Mouse (Mus musculus) spleen, adult 2 months (tissue): ENCODE measurements around the gene Tekt1. TPM values are rescaled to one million over a fixed set of nuclear protein-coding genes. Genes with fewer than 3 reads are reported as not detected.

Source experiments
- DNase-seq, 2 experiments: peaks; one replicate each; pipeline versions ENCODE4 v3.0.0 to v3.0.0-alpha.2; 2012 to 2021; ENCODE audit warnings: low spot score in 2 of 2, low read depth in 1 of 2
- H3K27ac ChIP-seq: fragments of 200-500 bp; 2 replicates; pipeline ENCODE4 v1.5.1; 2012; ENCODE audit warnings: low read length, inconsistent platforms; ENCODE audit not compliant: insufficient read depth
- H3K27me3 ChIP-seq: fragments of 200-500 bp; 2 replicates; pipeline ENCODE4 v1.6.1; 2012; ENCODE audit warnings: mild to moderate bottlenecking, moderate library complexity, low read length, inconsistent platforms; ENCODE audit not compliant: control insufficient read depth, insufficient read depth
- H3K36me3 ChIP-seq: fragments of 200-500 bp; 2 replicates; pipeline ENCODE4 v1.6.1; 2012; ENCODE audit warnings: mild to moderate bottlenecking, low read length, inconsistent platforms; ENCODE audit not compliant: control insufficient read depth, insufficient read depth
- H3K4me1 ChIP-seq: fragments of 200-500 bp; 2 replicates; pipeline ENCODE4 v1.6.1; 2011; ENCODE audit warnings: inconsistent platforms; ENCODE audit not compliant: control insufficient read depth, insufficient read depth, insufficient read length
- H3K4me3 ChIP-seq: fragments of 200-500 bp; 2 replicates; pipeline ENCODE4 v1.5.1; 2011; ENCODE audit warnings: mild to moderate bottlenecking, inconsistent platforms; ENCODE audit not compliant: insufficient read depth, insufficient read length; ENCODE audit errors: extremely low read depth
- CTCF ChIP-seq: fragments of 200-500 bp; IDR thresholded peaks from 2 replicates; pipeline ENCODE4 v1.5.1; 2011; ENCODE audit warnings: mild to moderate bottlenecking, inconsistent platforms; ENCODE audit not compliant: insufficient read depth, insufficient read length, insufficient replicate concordance; ENCODE audit errors: extremely low read depth
- POLR2A ChIP-seq: fragments of 200-500 bp; IDR thresholded peaks from 2 replicates; pipeline ENCODE4 v1.6.1; 2011; ENCODE audit warnings: low read depth, low read length, inconsistent platforms
- WGBS: fragments of 180-500 bp; shearing (Covaris S2); methylation state at CpG from one replicate; pipeline ENCODE4 v1.1.7; 2018; 5-methylcytosine and 5-hydroxymethylcytosine counted together
- polyA plus RNA-seq: library from polyadenylated mRNA; depleted of rRNA; stranded (reverse); fragments of >200 nt; gene quantifications from 2 replicates; pipeline ENCODE4 v1.2.3, GENCODE M21; 2012

Tekt1 gene
- polyA plus RNA-seq, 1 experiment = not detected

- H3K36me3 ChIP-seq = no peaks in the 10 kb centered on the region
- H3K4me3 ChIP-seq = no peak overlapping the region
- no peak for DNase-seq
- WGBS = 57% methylated on average over 11 of the region's 11 CpGs
- no peaks in the 10 kb centered on the region for H3K4me1 ChIP-seq
- H3K27me3 ChIP-seq = no peaks in the 10 kb centered on the region
- TF ChIP-seq POLR2A = no peak
- TF ChIP-seq CTCF = no peak
- no peak overlapping the region for H3K27ac ChIP-seq
Measured at GRCm38 (mm10) chr11:72367934-72368674, 5.9 kb upstream of the Tekt1 start.

- Histone ChIP-seq H3K4me1 (no peaks in the 10 kb centered on the region), H3K27ac (no peak overlapping the region), H3K36me3 (no peaks in the 10 kb centered on the region), H3K4me3 (no peak overlapping the region), H3K27me3 (peaks cover 5% of the 10 kb centered on the region; the same call in 1 of the 2 replicates)
- WGBS = 81% methylated on average over 9 of the region's 9 CpGs
- DNase-seq = no peak
- TF ChIP-seq POLR2A (no peak), CTCF (no peak)
Measured at GRCm38 (mm10) chr11:72366126-72366525, 3.9 kb upstream of the Tekt1 start.

- 89% methylated on average over 5 of the region's 5 CpGs for WGBS
- Histone ChIP-seq H3K27me3 (peaks cover 5% of the 10 kb centered on the region; the same call in 1 of the 2 replicates), H3K4me1 (no peaks in the 10 kb centered on the region), H3K36me3 (no peaks in the 10 kb centered on the region), H3K4me3 (no peak overlapping the region), H3K27ac (no peak overlapping the region)
- DNase-seq = no peak
- no peak for TF ChIP-seq POLR2A
- no peak for TF ChIP-seq CTCF
Measured at GRCm38 (mm10) chr11:72364526-72364925, 2.3 kb upstream of the Tekt1 start.

DNA sequence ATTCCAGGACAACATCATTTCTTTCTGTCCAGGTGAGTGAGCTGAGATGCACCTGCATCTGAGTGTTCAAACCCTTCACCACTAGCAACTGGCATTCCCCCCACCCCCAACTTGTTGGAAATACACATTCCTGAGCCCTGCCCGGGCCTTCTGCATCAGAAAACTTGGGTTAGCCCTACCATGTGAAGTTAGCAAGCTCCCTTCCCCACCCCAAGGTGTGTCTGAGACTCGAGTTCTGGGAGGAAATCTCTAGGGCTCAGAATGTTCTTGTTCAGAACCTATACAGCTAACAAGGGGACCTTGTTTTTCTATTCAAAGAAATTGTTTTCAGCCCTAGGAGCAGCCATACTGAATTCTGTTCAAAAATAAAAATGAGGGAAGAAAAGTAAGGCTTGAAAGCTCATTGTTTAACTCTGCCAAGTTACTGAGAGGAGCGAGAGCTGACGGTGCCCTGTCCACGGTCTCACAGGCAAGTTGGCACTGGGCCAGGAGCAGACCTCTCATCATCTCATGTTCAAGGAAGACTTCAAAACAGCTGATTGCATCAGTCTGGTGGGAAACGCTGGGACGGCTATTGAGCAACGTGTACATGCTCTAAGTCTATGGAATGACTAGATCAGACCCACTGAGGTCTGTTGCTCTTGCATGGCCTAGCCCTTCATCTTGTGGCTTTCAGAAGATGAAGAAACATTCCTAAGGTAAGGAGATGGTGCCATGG is 1.4 kb upstream of the Tekt1 start:
- Histone ChIP-seq H3K27ac (no peak overlapping the region), H3K36me3 (no peaks in the 10 kb centered on the region), H3K4me1 (no peaks in the 10 kb centered on the region), H3K27me3 (peaks cover 5% of the 10 kb centered on the region; the same call in 1 of the 2 replicates), H3K4me3 (no peak overlapping the region)
- DNase-seq = no peak
- no peak for TF ChIP-seq POLR2A
- TF ChIP-seq CTCF = no peak
- WGBS = 81% methylated on average over 8 of the region's 8 CpGs

DNA sequence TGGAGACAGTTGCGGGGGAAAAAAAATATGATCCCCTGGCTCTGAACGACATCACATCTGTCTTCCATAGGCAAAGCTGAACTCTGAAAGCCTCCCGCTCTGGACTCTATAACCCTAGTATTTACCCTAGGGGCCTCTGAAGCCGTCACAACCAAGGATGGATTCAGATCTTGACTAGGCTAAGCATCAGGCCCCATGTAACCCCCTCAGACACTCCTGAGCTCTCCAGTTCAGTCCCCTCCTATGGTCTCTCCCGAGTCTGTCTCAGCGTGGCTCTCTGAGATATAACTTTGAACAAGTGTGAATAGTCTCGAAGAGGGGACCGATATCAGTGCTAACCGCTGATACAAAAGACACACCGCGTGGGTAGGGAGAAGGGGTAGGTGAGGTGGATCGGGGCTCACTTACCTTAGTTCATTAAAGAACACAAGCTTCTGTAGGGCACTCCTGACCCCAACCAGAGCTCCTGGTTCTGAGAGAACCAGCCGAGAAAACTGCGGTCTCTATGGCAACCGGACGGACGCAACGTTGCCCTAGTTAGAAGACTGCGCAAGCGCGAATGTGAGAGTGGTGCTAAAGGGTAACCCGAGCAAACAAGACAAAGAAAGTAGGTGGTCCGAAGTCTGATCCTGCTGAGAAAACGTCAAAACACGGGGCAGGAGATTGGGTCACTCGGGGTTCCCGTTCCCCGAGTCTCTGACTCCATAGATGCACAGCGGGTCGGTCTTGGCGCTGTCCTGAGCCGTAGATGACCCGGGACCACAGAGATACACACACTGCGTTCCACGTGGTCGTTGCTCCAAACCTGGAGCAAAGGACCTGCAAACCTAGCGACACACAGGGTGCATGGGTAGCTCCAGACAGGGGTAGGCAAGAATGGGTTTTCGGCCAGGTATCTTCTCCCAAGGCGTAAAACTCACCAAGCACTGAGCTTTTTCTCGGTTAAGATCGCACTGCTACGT is 576 bp downstream of the Tekt1 start:
- H3K27me3 ChIP-seq = peaks cover 5% of the 10 kb centered on the region; the same call in 1 of the 2 replicates
- no peaks in the 10 kb centered on the region for H3K4me1 ChIP-seq
- no peak overlapping the region for H3K27ac ChIP-seq
- DNase-seq = peak in 1 of 2 experiments; percentile 9
- WGBS = 19% methylated on average over 42 of the region's 42 CpGs
- H3K36me3 ChIP-seq = no peaks in the 10 kb centered on the region
- TF ChIP-seq POLR2A = no peak
- TF ChIP-seq CTCF = no peak
- peak overlapping the region; percentile 32; the same call in 1 of the 2 replicates for H3K4me3 ChIP-seq

DNA sequence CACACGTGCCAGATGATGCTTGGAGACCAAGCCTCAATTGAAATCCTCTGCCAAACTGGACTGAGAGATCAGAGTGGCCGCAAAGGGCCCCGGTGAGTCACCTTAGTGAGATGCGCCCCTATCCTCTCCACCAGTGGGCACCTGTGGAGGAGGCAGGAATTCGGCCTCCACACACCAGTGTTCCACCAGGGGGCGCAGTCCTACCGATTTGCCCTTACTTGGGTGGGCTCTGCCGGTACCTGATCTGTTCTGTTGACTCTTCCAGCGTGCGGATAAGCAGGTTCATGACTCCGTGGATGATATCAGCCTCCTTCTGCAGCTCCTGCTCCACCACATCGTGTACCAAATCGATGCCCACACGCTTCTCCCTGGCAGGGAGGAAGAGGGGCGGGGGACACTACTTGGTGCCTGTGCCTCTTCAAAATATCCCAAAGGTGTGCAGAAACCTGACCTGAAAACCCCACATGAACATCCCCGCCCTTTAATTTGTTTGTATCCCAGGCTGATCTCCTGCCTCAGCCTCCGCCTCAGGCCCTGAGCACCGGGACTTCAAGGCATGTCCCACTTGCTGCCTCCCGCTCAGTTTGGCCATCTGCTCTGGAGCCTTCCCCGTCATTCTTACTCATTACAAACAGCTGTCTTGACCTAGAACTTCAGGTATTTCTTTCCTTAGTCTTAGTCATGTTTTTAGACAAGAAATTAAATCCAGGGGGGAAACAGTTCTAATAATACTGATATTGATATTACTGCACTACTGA is 7.1 kb downstream of the Tekt1 start:
- peak; percentile 22 to 63 for DNase-seq
- Histone ChIP-seq H3K4me3 (no peak overlapping the region), H3K27me3 (no peaks in the 10 kb centered on the region), H3K4me1 (no peaks in the 10 kb centered on the region; the same call in 1 of the 2 replicates), H3K36me3 (no peaks in the 10 kb centered on the region), H3K27ac (no peak overlapping the region)
- TF ChIP-seq POLR2A = no peak
- TF ChIP-seq CTCF = peak; percentile 87
- WGBS = 34% methylated on average over 20 of the region's 20 CpGs
